Mouse (Mus musculus) forelimb bud, embryonic 11.5 days (tissue): ENCODE results near the gene Klf7.

Experiments
- DNase-seq: peaks from one replicate; pipeline ENCODE4 v3.0.0-alpha.2; 2012; ENCODE audit warnings: low read depth, low spot score

Klf7 gene

DNA sequence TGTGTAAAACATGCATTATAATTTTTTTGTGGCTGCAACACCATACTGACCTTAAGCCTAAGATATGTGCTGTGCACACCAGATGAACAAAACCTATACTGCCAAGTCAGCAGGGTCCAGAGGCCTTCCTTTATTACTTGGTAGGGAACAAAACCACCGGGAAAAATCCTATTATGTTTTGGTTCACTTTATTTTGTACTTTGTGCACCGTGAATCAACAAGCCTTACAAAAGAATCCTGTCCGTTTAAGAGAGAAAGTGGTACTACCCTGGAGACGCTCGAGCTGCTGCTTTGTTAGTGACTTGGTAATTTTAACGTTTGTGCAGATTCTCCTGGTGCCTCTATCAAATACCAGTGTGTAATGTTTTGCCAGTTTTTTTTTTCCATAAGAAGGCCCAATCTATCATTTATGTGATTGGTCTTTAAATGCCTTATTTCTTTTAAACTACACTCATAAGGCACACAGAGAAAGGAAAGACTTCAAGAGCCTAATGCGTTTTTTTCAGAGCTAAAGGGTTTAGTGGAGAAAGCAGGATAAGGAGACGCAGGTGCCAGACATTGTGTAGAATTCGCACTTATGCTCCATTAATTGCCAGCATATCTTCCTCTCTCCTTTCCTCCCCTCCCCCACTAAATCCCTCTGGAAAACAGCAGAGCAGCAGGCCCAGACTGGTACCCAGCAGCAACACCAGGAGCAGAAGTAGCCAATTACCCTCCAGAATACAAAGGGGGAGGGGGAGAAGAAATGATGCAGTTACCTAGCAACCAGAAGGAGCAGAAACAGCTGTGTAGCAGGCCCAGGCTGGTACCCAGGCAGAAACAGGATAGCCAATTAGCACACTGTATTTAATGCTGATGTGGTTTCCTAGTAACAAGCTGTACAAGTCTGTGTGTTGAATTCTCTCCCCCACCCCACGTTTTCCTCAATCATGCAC, 55.5 kb downstream of the Klf7 start:
- DNase-seq: peak; percentile 90

DNA sequence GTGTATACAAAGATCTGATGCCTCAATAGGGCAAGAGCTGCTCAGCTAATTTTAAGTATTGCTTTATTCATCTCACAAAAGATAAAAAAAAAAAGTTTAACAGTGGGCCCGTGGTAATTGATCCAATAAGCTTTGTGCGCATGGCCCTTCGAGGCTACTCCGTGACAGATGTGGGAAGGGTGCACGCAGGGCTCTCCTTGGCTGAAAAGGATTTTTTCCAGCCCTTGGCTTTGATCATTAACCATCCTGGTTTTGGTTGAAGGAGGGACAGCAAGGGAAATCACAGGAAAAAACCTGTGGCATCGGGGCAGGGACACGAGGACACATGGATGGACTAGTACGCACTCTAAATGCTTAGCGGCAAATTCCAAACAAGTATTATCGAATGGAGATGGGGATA, 60.6 kb downstream of the Klf7 start:
- DNase-seq: no peak

GRCm38 (mm10) chr1:64060699-64061454, 61.2 kb downstream of the Klf7 start:
- no peak for DNase-seq

GRCm38 (mm10) chr1:64060116-64060515, 62.0 kb downstream of the Klf7 start:
- DNase-seq: no peak

DNA sequence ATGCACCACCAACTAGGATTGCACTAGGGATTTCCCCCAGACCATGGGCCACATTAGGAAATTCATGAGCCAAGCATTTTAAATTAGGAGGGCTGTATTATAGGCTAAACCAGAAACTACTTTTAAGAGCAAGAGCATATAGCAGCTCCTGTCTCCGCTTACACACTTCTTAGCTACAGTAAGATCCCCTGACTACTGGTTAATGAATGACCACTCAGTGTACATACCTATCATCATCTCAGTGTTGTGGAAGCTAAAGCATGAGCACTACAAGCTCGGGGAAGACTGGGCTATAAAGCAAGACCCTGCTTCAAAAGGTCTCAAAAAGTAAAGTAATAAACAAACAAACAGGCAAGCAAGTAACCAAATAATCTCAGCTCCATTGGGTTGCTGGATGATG, 65.5 kb downstream of the Klf7 start:
- no peak for DNase-seq

GRCm38 (mm10) chr1:64055978-64056377, 66.1 kb downstream of the Klf7 start:
- no peak for DNase-seq

DNA sequence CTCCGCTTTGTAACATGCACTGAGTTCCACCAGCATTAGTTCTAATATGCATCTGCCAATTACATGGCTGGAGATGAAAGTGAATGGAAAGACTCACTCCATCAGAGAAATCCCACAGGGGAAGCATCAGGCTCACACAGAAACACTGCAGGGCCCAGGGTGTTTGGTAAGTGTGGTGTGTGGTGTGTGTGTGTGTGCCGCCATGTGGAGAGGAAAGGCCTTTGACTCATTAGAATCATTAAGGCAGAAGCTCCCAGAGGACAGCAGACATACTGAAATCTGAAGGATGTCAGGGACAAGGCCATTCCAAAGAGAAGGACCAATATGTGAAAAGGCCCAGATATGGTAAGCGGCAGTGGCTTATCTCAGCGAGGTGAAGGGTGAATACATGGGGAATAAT, 66.9 kb downstream of the Klf7 start:
- no peak for DNase-seq

- no peak for DNase-seq
Measured at GRCm38 (mm10) chr1:64052069-64052750, 69.9 kb downstream of the Klf7 start.

DNA sequence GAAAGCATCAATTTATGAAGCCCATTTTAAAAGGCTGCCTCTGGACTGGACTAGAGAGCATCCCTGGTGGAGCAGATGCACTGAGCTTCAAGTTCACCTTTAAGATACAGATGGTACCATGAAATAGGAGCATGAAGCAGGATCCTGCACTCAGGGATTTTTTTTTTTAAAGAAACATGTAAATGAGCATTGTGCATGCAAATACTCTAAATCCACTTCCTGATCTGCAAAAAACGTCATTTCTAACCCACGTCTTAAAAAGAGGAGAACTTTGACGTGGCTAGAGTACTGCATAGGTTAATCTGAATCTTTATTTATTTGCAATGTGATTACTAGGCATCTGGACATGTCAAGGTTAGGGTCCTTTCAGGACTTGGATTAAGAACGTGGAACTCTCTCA, 73.5 kb downstream of the Klf7 start:
- DNase-seq: no peak

DNA sequence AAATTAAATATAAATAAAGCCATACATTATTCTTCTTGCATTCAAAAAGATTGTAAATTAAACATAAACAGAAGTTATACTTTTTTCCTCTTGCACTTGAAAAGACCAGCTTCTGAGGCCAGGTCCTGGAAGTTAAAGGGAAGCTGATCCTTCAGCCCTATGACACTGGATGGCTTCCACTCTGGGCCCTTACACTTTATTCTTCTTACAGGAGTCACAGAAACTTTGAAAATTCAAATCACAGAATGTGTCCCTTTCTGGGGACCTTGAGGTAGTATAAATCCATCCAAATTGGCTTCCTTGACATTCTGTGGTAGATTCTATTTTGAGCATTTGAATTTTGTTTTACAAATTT, 75.3 kb downstream of the Klf7 start:
- no peak for DNase-seq

GRCm38 (mm10) chr1:64046087-64046801, 75.8 kb downstream of the Klf7 start:
- DNase-seq: no peak

GRCm38 (mm10) chr1:64044577-64044976, 77.5 kb downstream of the Klf7 start:
- DNase-seq: no peak

DNA sequence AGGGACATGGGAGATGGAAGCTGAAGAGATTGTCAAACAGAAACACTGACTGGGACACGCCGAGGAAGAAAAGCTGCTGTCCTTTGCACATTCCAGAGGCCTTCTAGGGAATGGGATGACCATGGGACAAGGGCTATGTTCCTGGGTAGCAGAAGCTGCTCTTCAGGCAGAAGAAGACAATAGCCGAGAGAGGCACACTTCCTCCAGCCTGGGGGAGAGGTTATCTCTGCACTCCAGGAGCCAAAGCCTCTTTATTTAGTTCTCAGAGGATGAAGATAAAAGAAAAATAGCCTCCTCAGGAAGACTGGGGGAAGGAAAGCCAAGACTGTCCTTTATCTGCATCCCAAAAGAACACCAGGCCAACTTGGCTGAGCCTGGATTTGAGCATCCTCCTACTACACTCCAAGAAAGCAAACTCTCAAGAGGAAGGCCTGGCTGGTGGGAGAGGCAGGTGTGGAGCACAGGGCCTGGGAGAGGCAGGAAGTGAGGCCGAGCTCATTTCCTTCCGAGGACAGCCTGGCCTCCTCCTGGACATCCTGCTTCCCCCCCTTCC, 81.2 kb downstream of the Klf7 start:
- no peak for DNase-seq

DNA sequence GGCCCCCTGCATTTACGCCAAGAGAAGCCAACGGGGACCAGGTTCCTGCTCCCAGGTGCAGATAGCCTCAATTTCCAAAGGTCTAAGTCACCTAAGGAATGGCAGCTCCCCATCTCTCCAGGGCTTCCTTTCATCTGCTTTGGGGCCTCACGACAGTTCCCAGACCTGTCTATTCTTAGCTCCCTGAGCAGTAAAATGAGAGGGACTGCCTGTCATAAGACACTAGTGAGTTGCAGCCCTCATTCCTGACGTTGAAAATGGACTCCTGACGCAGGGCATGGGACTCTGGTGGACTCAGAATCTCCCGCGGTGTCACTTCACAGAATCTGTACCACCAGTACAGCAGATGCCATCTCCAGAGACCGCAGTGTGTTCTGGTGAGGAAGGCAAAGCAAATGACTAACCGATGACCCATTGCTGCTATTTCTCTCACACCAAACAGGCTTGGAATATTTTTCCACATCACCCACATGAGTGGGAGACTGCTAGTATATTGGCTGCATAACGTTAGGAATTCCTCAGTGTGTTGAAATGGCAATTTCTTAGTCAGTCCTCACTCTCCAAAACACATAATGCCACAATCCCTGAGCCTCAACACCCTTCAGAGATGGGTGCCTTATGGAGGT, 81.9 kb downstream of the Klf7 start:
- no peak for DNase-seq

- DNase-seq: no peak
Measured at GRCm38 (mm10) chr1:64038343-64038742, 83.7 kb downstream of the Klf7 start.

- DNase-seq: no peak
Measured at GRCm38 (mm10) chr1:64037800-64038199, 84.3 kb downstream of the Klf7 start.

- no peak for DNase-seq
Measured at GRCm38 (mm10) chr1:64036881-64037452, 85.1 kb downstream of the Klf7 start.

DNA sequence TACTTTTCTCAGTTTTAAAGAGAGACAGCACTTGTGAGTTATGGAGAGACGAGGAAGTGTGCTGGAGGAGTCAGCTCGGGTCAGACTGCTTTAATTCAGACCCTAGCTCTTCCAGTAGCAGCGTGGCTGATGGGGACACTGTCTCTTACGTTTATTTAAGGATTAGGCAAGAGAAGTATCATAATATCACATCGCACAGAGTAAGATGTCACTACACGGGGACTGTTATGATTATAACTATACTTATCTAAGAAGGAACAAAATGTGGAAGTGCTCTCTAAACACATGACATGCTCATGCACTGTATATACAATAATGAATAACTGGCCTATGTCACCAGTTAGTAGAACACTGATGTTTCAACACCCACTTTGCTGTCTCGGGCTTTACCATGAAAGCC, 86.3 kb downstream of the Klf7 start:
- DNase-seq: no peak

- no peak for DNase-seq
Measured at GRCm38 (mm10) chr1:64035087-64035791, 86.8 kb downstream of the Klf7 start.
